9 mouse cellular contexts compared by ENCODE assay signal in genomic region chr11:66914249-66914648, GRCm38 (mm10). TPM values are rescaled to one million over a fixed set of nuclear protein-coding genes. Genes with fewer than 3 reads are reported as not detected.
A peak's percentile ranks its signal among the peaks of the same experiment; 100 is the strongest.
DNase-seq lines count a peak whose midpoint lies in the region; ATAC-seq lines count a peak whose summit lies in the region.
"Had no signal": no experiment of that assay in that cellular context is flagged by ENCODE, and none has a peak within 500 bp of the region (broad histone marks: within the 10 kb centered on the region; RNA-seq: fewer than 3 reads in every experiment).

No protein-coding gene starts in this region.

- H3K4me3 ChIP-seq in midbrain, embryonic 11.5 days (ENCODE audit: low read depth, low read length): no peak overlapping the region
- H3K4me3 ChIP-seq in midbrain, embryonic 15.5 days: no peak overlapping the region
- no peak overlapping the region for H3K4me3 ChIP-seq in heart, embryonic 15.5 days
- H3K4me3 ChIP-seq in midbrain, embryonic 14.5 days (replicated peaks; ENCODE audit: low read depth, low read length): no peak overlapping the region
- H3K4me3 ChIP-seq: midbrain, embryonic 12.5 days had no signal

- 27% methylated on average over 3 of the region's 3 CpGs for WGBS in midbrain, embryonic 11.5 days
- 24% methylated on average over 3 of the region's 3 CpGs for WGBS in midbrain, embryonic 15.5 days
- 35% methylated on average over 3 of the region's 3 CpGs for WGBS in heart, embryonic 15.5 days
- WGBS in midbrain, embryonic 14.5 days: 19% methylated on average over 3 of the region's 3 CpGs

- no peaks in the 10 kb centered on the region for H3K27me3 ChIP-seq in midbrain, embryonic 11.5 days (ENCODE audit: control insufficient read depth, insufficient read depth, low read length)
- H3K27me3 ChIP-seq in midbrain, embryonic 15.5 days (replicated peaks): no peaks in the 10 kb centered on the region
- peaks cover 13% of the 10 kb centered on the region; the same call in 1 of the 2 replicates for H3K27me3 ChIP-seq in heart, embryonic 15.5 days
- no peaks in the 10 kb centered on the region for H3K27me3 ChIP-seq in midbrain, embryonic 14.5 days (ENCODE audit: control insufficient read depth, insufficient read depth, low read length)

- H3K9me3 ChIP-seq in midbrain, embryonic 11.5 days (ENCODE audit: control insufficient read depth, low read length): no peaks in the 10 kb centered on the region
- H3K9me3 ChIP-seq in midbrain, embryonic 15.5 days: no peaks in the 10 kb centered on the region
- H3K9me3 ChIP-seq in heart, embryonic 15.5 days (replicated peaks): no peaks in the 10 kb centered on the region
- no peaks in the 10 kb centered on the region for H3K9me3 ChIP-seq in midbrain, embryonic 14.5 days (ENCODE audit: control insufficient read depth, low read length)
- H3K9me3 ChIP-seq: midbrain, embryonic 12.5 days had no signal

- no peak overlapping the region for H3K4me2 ChIP-seq in midbrain, embryonic 11.5 days
- H3K4me2 ChIP-seq in midbrain, embryonic 15.5 days: no peak overlapping the region
- H3K4me2 ChIP-seq in heart, embryonic 15.5 days: no peak overlapping the region
- H3K4me2 ChIP-seq in midbrain, embryonic 14.5 days (ENCODE audit: low read length): no peak overlapping the region
- H3K4me2 ChIP-seq: midbrain, embryonic 12.5 days had no signal

- DNase-seq in midbrain, embryonic 11.5 days (ENCODE audit: low spot score, missing footprints): peak; percentile 87
- peak; percentile 83 for DNase-seq in R1 (ENCODE audit: low read depth, low spot score)
- peak; percentile 51 to 71 for DNase-seq in cerebellum, postnatal 25 days
- peak; percentile 54 for DNase-seq in layer of hippocampus, postnatal 10 days (ENCODE audit: low spot score in 2 of 2)
- DNase-seq in midbrain, embryonic 14.5 days: peak; percentile 55

- H3K4me1 ChIP-seq in midbrain, embryonic 11.5 days (ENCODE audit: control insufficient read depth, insufficient read depth, low read length): no peaks in the 10 kb centered on the region
- H3K4me1 ChIP-seq in midbrain, embryonic 15.5 days: no peaks in the 10 kb centered on the region
- H3K4me1 ChIP-seq in heart, embryonic 15.5 days (replicated peaks): peaks cover 38% of the 10 kb centered on the region
- H3K4me1 ChIP-seq in midbrain, embryonic 14.5 days (ENCODE audit: control insufficient read depth, insufficient read depth, low read length): no peaks in the 10 kb centered on the region

- no peaks in the 10 kb centered on the region for H3K36me3 ChIP-seq in midbrain, embryonic 11.5 days (ENCODE audit: control insufficient read depth, insufficient read depth, low read length)
- H3K36me3 ChIP-seq in midbrain, embryonic 15.5 days (replicated peaks): no peaks in the 10 kb centered on the region
- H3K36me3 ChIP-seq in heart, embryonic 15.5 days: no peaks in the 10 kb centered on the region
- no peaks in the 10 kb centered on the region for H3K36me3 ChIP-seq in midbrain, embryonic 14.5 days (ENCODE audit: control insufficient read depth, insufficient read depth, low read length)
- H3K36me3 ChIP-seq: midbrain, embryonic 12.5 days had no signal

- no peak overlapping the region for H3K27ac ChIP-seq in midbrain, embryonic 11.5 days (ENCODE audit: low read depth, low read length)
- H3K27ac ChIP-seq in midbrain, embryonic 15.5 days: no peak overlapping the region
- H3K27ac ChIP-seq in heart, embryonic 15.5 days: 0 out of 2 replicates have a peak overlapping the region, but pooled peaks have one; percentile 87
- H3K27ac ChIP-seq in midbrain, embryonic 14.5 days (replicated peaks; ENCODE audit: low read depth, low read length): no peak overlapping the region
- H3K27ac ChIP-seq: midbrain, embryonic 12.5 days had no signal

- ATAC-seq in midbrain, embryonic 11.5 days (ENCODE audit: low FRiP score): no peak
- no peak for ATAC-seq in midbrain, embryonic 15.5 days (replicated peaks)
- no peak for ATAC-seq in heart, embryonic 15.5 days (replicated peaks; ENCODE audit: insufficient number of reproducible peaks, insufficient read depth, low FRiP score, low read depth)
- ATAC-seq in midbrain, embryonic 14.5 days (ENCODE audit: low FRiP score, low TSS enrichment): no peak
- no peak for ATAC-seq in activated CD4-positive, CD25-positive, alpha-beta regulatory T cell, adult 4 months

- H3K9ac ChIP-seq in midbrain, embryonic 11.5 days (ENCODE audit: low read length): no peak overlapping the region
- no peak overlapping the region for H3K9ac ChIP-seq in midbrain, embryonic 15.5 days
- H3K9ac ChIP-seq in heart, embryonic 15.5 days: no peak overlapping the region
- H3K9ac ChIP-seq in midbrain, embryonic 14.5 days (replicated peaks; ENCODE audit: low read length): no peak overlapping the region
- H3K9ac ChIP-seq: midbrain, embryonic 12.5 days had no signal

RNA-seq across cellular contexts. Expression of gene Pirt, which starts 2.5 kb away (rescaled TPM):
- polyA plus RNA-seq in midbrain, embryonic 11.5 days (2014; fragmentation: Nextera tagmentation; extraction: Ambion mirVana): 0.40 and 0.60 TPM in 2 replicates
- polyA plus RNA-seq in midbrain, embryonic 15.5 days (2015; fragmentation: Nextera tagmentation; extraction: Ambion mirVana): 0.83 and 1.1 TPM in 2 replicates
- 7.4 and 8.0 TPM in 2 replicates for polyA plus RNA-seq in heart, embryonic 15.5 days (2015; fragmentation: Nextera tagmentation; extraction: Ambion mirVana)
- 1 to 10 TPM; 1.3 to 1.4 TPM for total RNA-seq in layer of hippocampus, postnatal 10 days (2021)
- polyA plus RNA-seq in midbrain, embryonic 14.5 days (2014; fragmentation: Nextera tagmentation; extraction: Ambion mirVana): 0.80 and 0.89 TPM in 2 replicates
- polyA plus RNA-seq in activated CD4-positive, CD25-positive, alpha-beta regulatory T cell, adult 4 months (2017; shearing (Covaris generic)): not detected

RNA-seq across cellular contexts. Expression of gene Tmem238l, which starts 42.2 kb away (rescaled TPM):
- polyA plus RNA-seq in midbrain, embryonic 11.5 days (2014; fragmentation: Nextera tagmentation; extraction: Ambion mirVana): not detected in 2 replicates
- polyA plus RNA-seq in midbrain, embryonic 15.5 days (2015; fragmentation: Nextera tagmentation; extraction: Ambion mirVana): not detected in 2 replicates
- 0.15 TPM in 1 of 2 replicates, not detected in the other for polyA plus RNA-seq in heart, embryonic 15.5 days (2015; fragmentation: Nextera tagmentation; extraction: Ambion mirVana)
- total RNA-seq in layer of hippocampus, postnatal 10 days (2021): not detected
- not detected in 2 replicates for polyA plus RNA-seq in midbrain, embryonic 14.5 days (2014; fragmentation: Nextera tagmentation; extraction: Ambion mirVana)
- polyA plus RNA-seq in activated CD4-positive, CD25-positive, alpha-beta regulatory T cell, adult 4 months (2017; shearing (Covaris generic)): not detected
- polyA plus RNA-seq: midbrain, embryonic 12.5 days had no signal
